Comparison of ENCODE assay signal across 7 mouse cellular contexts in genomic region chr19:8967373-8967743, GRCm38 (mm10). TPM values are rescaled to one million over a fixed set of nuclear protein-coding genes. Genes with fewer than 3 reads are reported as not detected.
DNase-seq lines count a peak whose midpoint lies in the region; ATAC-seq and TF ChIP-seq lines count a peak whose summit lies in the region.

No protein-coding gene starts in this region.

- WGBS in forebrain, embryonic 11.5 days = 0% methylated on average over 8 of the region's 8 CpGs
- 0% methylated on average over 8 of the region's 8 CpGs for WGBS in limb, embryonic 14.5 days
- WGBS in stomach, embryonic 15.5 days = under 1% methylated on average over 8 of the region's 8 CpGs

- H3K9me3 ChIP-seq in megakaryocyte, embryonic 14.5 days = no peaks in the 10 kb centered on the region
- H3K9me3 ChIP-seq in forebrain, embryonic 11.5 days (ENCODE audit: control insufficient read depth, low read length) = no peaks in the 10 kb centered on the region
- no peaks in the 10 kb centered on the region for H3K9me3 ChIP-seq in limb, embryonic 14.5 days (ENCODE audit: control insufficient read depth, low read length)
- no peaks in the 10 kb centered on the region for H3K9me3 ChIP-seq in stomach, embryonic 15.5 days

- H3K4me3 ChIP-seq in megakaryocyte, embryonic 14.5 days (replicated peaks) = peak overlapping the region; percentile 91
- H3K4me3 ChIP-seq in forebrain, embryonic 11.5 days (ENCODE audit: low read depth, low read length) = peak overlapping the region; percentile 84
- peak overlapping the region; percentile 92 for H3K4me3 ChIP-seq in limb, embryonic 14.5 days (replicated peaks; ENCODE audit: low read length)
- H3K4me3 ChIP-seq in stomach, embryonic 15.5 days (replicated peaks) = peak overlapping the region; percentile 82

- peaks cover 78% of the 10 kb centered on the region for H3K36me3 ChIP-seq in megakaryocyte, embryonic 14.5 days (replicated peaks; ENCODE audit: low read length)
- peaks cover 35% of the 10 kb centered on the region; the same call in 1 of the 2 replicates for H3K36me3 ChIP-seq in forebrain, embryonic 11.5 days (ENCODE audit: control insufficient read depth, insufficient read depth, low read length)
- peaks cover 77% of the 10 kb centered on the region for H3K36me3 ChIP-seq in limb, embryonic 14.5 days (ENCODE audit: control insufficient read depth, insufficient read depth, low read length)
- H3K36me3 ChIP-seq in stomach, embryonic 15.5 days = peaks cover 63% of the 10 kb centered on the region

- no peaks in the 10 kb centered on the region for H3K27me3 ChIP-seq in megakaryocyte, embryonic 14.5 days (replicated peaks)
- no peaks in the 10 kb centered on the region for H3K27me3 ChIP-seq in forebrain, embryonic 11.5 days (ENCODE audit: control insufficient read depth, insufficient read depth, low read length)
- no peaks in the 10 kb centered on the region for H3K27me3 ChIP-seq in limb, embryonic 14.5 days (ENCODE audit: control insufficient read depth, insufficient read depth, low read length)
- H3K27me3 ChIP-seq in stomach, embryonic 15.5 days (replicated peaks) = no peaks in the 10 kb centered on the region

- DNase-seq in forebrain, embryonic 11.5 days (ENCODE audit: low spot score) = no peak
- no peak for DNase-seq in limb, embryonic 14.5 days (ENCODE audit: low spot score)
- no peak for DNase-seq in right cerebral cortex, postnatal 10 days (ENCODE audit: low spot score in 2 of 2)
- DNase-seq in adrenal gland, adult 2 months = no peak

- no peak for TF ChIP-seq POLR2A in limb, embryonic 14.5 days (IDR thresholded peaks at IDR 0.05; ENCODE audit: borderline replicate concordance, extremely low read depth, insufficient read depth, insufficient read length)

- H3K27ac ChIP-seq in forebrain, embryonic 11.5 days (ENCODE audit: low read depth, low read length) = peak overlapping the region; percentile 60
- H3K27ac ChIP-seq in limb, embryonic 14.5 days (replicated peaks; ENCODE audit: low read depth, low read length) = peak overlapping the region; percentile 86
- peak overlapping the region; percentile 72 for H3K27ac ChIP-seq in stomach, embryonic 15.5 days

- H3K4me2 ChIP-seq in forebrain, embryonic 11.5 days (ENCODE audit: low read depth, low read length, severe bottlenecking) = peak overlapping the region; percentile 64
- peak overlapping the region; percentile 90 for H3K4me2 ChIP-seq in limb, embryonic 14.5 days (replicated peaks; ENCODE audit: low read depth, low read length, severe bottlenecking)
- H3K4me2 ChIP-seq in stomach, embryonic 15.5 days = peak overlapping the region; percentile 78

- H3K9ac ChIP-seq in forebrain, embryonic 11.5 days (ENCODE audit: low read length) = peak overlapping the region; percentile 96
- H3K9ac ChIP-seq in limb, embryonic 14.5 days (ENCODE audit: low read depth, low read length, severe bottlenecking) = peak overlapping the region; percentile 97
- peak overlapping the region; percentile 87 for H3K9ac ChIP-seq in stomach, embryonic 15.5 days

- peaks cover 54% of the 10 kb centered on the region for H3K4me1 ChIP-seq in megakaryocyte, embryonic 14.5 days
- H3K4me1 ChIP-seq in forebrain, embryonic 11.5 days (replicated peaks; ENCODE audit: control insufficient read depth, insufficient read depth, low read length) = peaks cover 2% of the 10 kb centered on the region; the same call in 1 of the 2 replicates
- H3K4me1 ChIP-seq in limb, embryonic 14.5 days (ENCODE audit: control insufficient read depth, insufficient read depth, low read length) = peaks cover 19% of the 10 kb centered on the region; the same call in 1 of the 2 replicates
- peaks cover 6% of the 10 kb centered on the region; the same call in 1 of the 2 replicates for H3K4me1 ChIP-seq in stomach, embryonic 15.5 days

- no peak for ATAC-seq in megakaryocyte, adult 5-6 weeks (ENCODE audit: poor library complexity, severe bottlenecking)
- peak; percentile 3; the same call in 1 of the 2 replicates for ATAC-seq in forebrain, embryonic 11.5 days (replicated peaks; ENCODE audit: low FRiP score)
- ATAC-seq in limb, embryonic 14.5 days (ENCODE audit: low FRiP score, low read depth) = no peak
- no peak for ATAC-seq in stomach, embryonic 15.5 days (ENCODE audit: insufficient read depth, low FRiP score, low read depth)

RNA-seq across cellular contexts. Expression of gene Eef1g, which starts 0.5 kb away (rescaled TPM):
- 36.7 and 78.5 TPM in 2 replicates for polyA plus RNA-seq in megakaryocyte, embryonic 14.5 days (2012; ENCODE audit: insufficient read depth, low replicate concordance)
- total RNA-seq in megakaryocyte, adult 5-6 weeks (2015) = 319 and 343 TPM in 2 replicates
- 206 and 209 TPM in 2 replicates for total RNA-seq in megakaryocyte, adult 5-6 weeks (2017)
- polyA plus RNA-seq in forebrain, embryonic 11.5 days (2014; fragmentation: Nextera tagmentation; extraction: Ambion mirVana) = 467 and 472 TPM in 2 replicates
- 530 and 577 TPM in 2 replicates for polyA plus RNA-seq in limb, embryonic 14.5 days (2012; rRNA removed)
- 499 and 500 TPM in 2 replicates for polyA plus RNA-seq in limb, embryonic 14.5 days (2014; fragmentation: Nextera tagmentation; extraction: Ambion mirVana)
- polyA plus RNA-seq in stomach, embryonic 15.5 days (2015; fragmentation: Nextera tagmentation; extraction: Ambion mirVana) = 383 and 461 TPM in 2 replicates
- 100 to 1,000 TPM; 331 to 355 TPM for total RNA-seq in adrenal gland, adult 2 months (2021)
- 63.8 and 90.8 TPM in 2 replicates for polyA plus RNA-seq in adrenal gland, adult 2 months (2012; rRNA removed)

RNA-seq across cellular contexts. Expression of gene Tut1, which starts 13.7 kb away (rescaled TPM):
- polyA plus RNA-seq in megakaryocyte, embryonic 14.5 days (2012; ENCODE audit: insufficient read depth, low replicate concordance) = 25.5 and 37.3 TPM in 2 replicates
- 1.7 and 2.9 TPM in 2 replicates for total RNA-seq in megakaryocyte, adult 5-6 weeks (2015)
- 8.8 and 9.9 TPM in 2 replicates for total RNA-seq in megakaryocyte, adult 5-6 weeks (2017)
- polyA plus RNA-seq in forebrain, embryonic 11.5 days (2014; fragmentation: Nextera tagmentation; extraction: Ambion mirVana) = 34.4 and 35.5 TPM in 2 replicates
- polyA plus RNA-seq in limb, embryonic 14.5 days (2012; rRNA removed) = 28.6 and 33.6 TPM in 2 replicates
- 27.6 and 29.2 TPM in 2 replicates for polyA plus RNA-seq in limb, embryonic 14.5 days (2014; fragmentation: Nextera tagmentation; extraction: Ambion mirVana)
- polyA plus RNA-seq in stomach, embryonic 15.5 days (2015; fragmentation: Nextera tagmentation; extraction: Ambion mirVana) = 29.1 and 31.8 TPM in 2 replicates
- total RNA-seq in adrenal gland, adult 2 months (2021) = 10 to 100 TPM; 19.6 to 23.9 TPM
- 16.3 and 22.4 TPM in 2 replicates for polyA plus RNA-seq in adrenal gland, adult 2 months (2012; rRNA removed)

RNA-seq across cellular contexts. Expression of gene Ahnak, which starts 21.7 kb away (rescaled TPM):
- polyA plus RNA-seq in megakaryocyte, embryonic 14.5 days (2012; ENCODE audit: insufficient read depth, low replicate concordance) = 4.6 and 28.7 TPM in 2 replicates
- 372 and 397 TPM in 2 replicates for total RNA-seq in megakaryocyte, adult 5-6 weeks (2015)
- 659 and 727 TPM in 2 replicates for total RNA-seq in megakaryocyte, adult 5-6 weeks (2017)
- 7.1 and 7.3 TPM in 2 replicates for polyA plus RNA-seq in forebrain, embryonic 11.5 days (2014; fragmentation: Nextera tagmentation; extraction: Ambion mirVana)
- polyA plus RNA-seq in limb, embryonic 14.5 days (2012; rRNA removed) = 21.6 and 31.4 TPM in 2 replicates
- 61.5 and 61.6 TPM in 2 replicates for polyA plus RNA-seq in limb, embryonic 14.5 days (2014; fragmentation: Nextera tagmentation; extraction: Ambion mirVana)
- 32.2 and 43.5 TPM in 2 replicates for polyA plus RNA-seq in stomach, embryonic 15.5 days (2015; fragmentation: Nextera tagmentation; extraction: Ambion mirVana)
- 100 to 1,000 TPM in 1 of 2 experiments, 10 to 100 TPM in 1; 91.1 to 152 TPM for total RNA-seq in adrenal gland, adult 2 months (2021)
- 5.4 and 7.4 TPM in 2 replicates for polyA plus RNA-seq in adrenal gland, adult 2 months (2012; rRNA removed)

RNA-seq across cellular contexts. Expression of gene Mta2, which starts 25.7 kb away (rescaled TPM):
- polyA plus RNA-seq in megakaryocyte, embryonic 14.5 days (2012; ENCODE audit: insufficient read depth, low replicate concordance) = 5.1 and 27.3 TPM in 2 replicates
- total RNA-seq in megakaryocyte, adult 5-6 weeks (2015) = 47.3 and 53.3 TPM in 2 replicates
- 98.8 and 106 TPM in 2 replicates for total RNA-seq in megakaryocyte, adult 5-6 weeks (2017)
- 62.6 and 63.2 TPM in 2 replicates for polyA plus RNA-seq in forebrain, embryonic 11.5 days (2014; fragmentation: Nextera tagmentation; extraction: Ambion mirVana)
- polyA plus RNA-seq in limb, embryonic 14.5 days (2012; rRNA removed) = 63.4 and 76.5 TPM in 2 replicates
- polyA plus RNA-seq in limb, embryonic 14.5 days (2014; fragmentation: Nextera tagmentation; extraction: Ambion mirVana) = 43.8 and 47.2 TPM in 2 replicates
- 132 and 142 TPM in 2 replicates for polyA plus RNA-seq in stomach, embryonic 15.5 days (2015; fragmentation: Nextera tagmentation; extraction: Ambion mirVana)
- 10 to 100 TPM; 81.8 to 86.1 TPM for total RNA-seq in adrenal gland, adult 2 months (2021)
- 15.9 and 20.6 TPM in 2 replicates for polyA plus RNA-seq in adrenal gland, adult 2 months (2012; rRNA removed)

RNA-seq across cellular contexts. Expression of gene Eml3, which starts 38.0 kb away (rescaled TPM):
- 31.6 and 32.2 TPM in 2 replicates for polyA plus RNA-seq in megakaryocyte, embryonic 14.5 days (2012; ENCODE audit: insufficient read depth, low replicate concordance)
- total RNA-seq in megakaryocyte, adult 5-6 weeks (2015) = 17.1 and 18.0 TPM in 2 replicates
- 29.3 and 32.0 TPM in 2 replicates for total RNA-seq in megakaryocyte, adult 5-6 weeks (2017)
- 11.2 and 12.2 TPM in 2 replicates for polyA plus RNA-seq in forebrain, embryonic 11.5 days (2014; fragmentation: Nextera tagmentation; extraction: Ambion mirVana)
- polyA plus RNA-seq in limb, embryonic 14.5 days (2012; rRNA removed) = 62.1 and 74.9 TPM in 2 replicates
- polyA plus RNA-seq in limb, embryonic 14.5 days (2014; fragmentation: Nextera tagmentation; extraction: Ambion mirVana) = 21.5 and 25.2 TPM in 2 replicates
- polyA plus RNA-seq in stomach, embryonic 15.5 days (2015; fragmentation: Nextera tagmentation; extraction: Ambion mirVana) = 31.7 and 32.6 TPM in 2 replicates
- 10 to 100 TPM; 39.7 to 51.0 TPM for total RNA-seq in adrenal gland, adult 2 months (2021)
- 70.6 and 80.7 TPM in 2 replicates for polyA plus RNA-seq in adrenal gland, adult 2 months (2012; rRNA removed)
